25 mouse cellular contexts compared by ENCODE assay signal in genomic region chr6:135124755-135125380, GRCm38 (mm10). TPM values are rescaled to one million over a fixed set of nuclear protein-coding genes. Genes with fewer than 3 reads are reported as not detected.
DNase-seq lines count a peak whose midpoint lies in the region; TF ChIP-seq lines count a peak whose summit lies in the region.
"Had no signal": no experiment of that assay in that cellular context is flagged by ENCODE, and none has a peak within 500 bp of the region (broad histone marks: within the 10 kb centered on the region; RNA-seq: fewer than 3 reads in every experiment).

No protein-coding gene starts in this region.

- DNase-seq in heart, adult 11 months, result peak; percentile 68
- DNase-seq in heart, postnatal 14 days, result no peak
- DNase-seq in brain, adult 2 months (ENCODE audit: low read depth, low spot score), result peak; percentile 30
- DNase-seq in brain, embryonic 14.5 days (ENCODE audit: low read depth), result peak; percentile 18
- DNase-seq in retina, postnatal 1 day, result peak; percentile 49
- no peak for DNase-seq in cerebellum, postnatal 25 days
- DNase-seq: adrenal gland, adult 2 months; adrenal gland, postnatal 36 days; cerebellum, adult 11-12 months; cerebellum, adult 9-10 months; cerebellum, postnatal 36 days; heart, adult 2 months had no signal

- intact Hi-C loops in heart, postnatal 14 days (cut with DNase I), result no loop called here

- TF ChIP-seq CTCF in brain, embryonic 14.5 days (IDR thresholded peaks at IDR 0.05; ENCODE audit: borderline replicate concordance, extremely low read depth, insufficient read depth, insufficient read length), result no peak

- no peak for TF ChIP-seq POLR2A in brain, embryonic 14.5 days (IDR thresholded peaks at IDR 0.05; ENCODE audit: borderline replicate concordance, extremely low read depth, insufficient read depth, insufficient read length, poor library complexity, severe bottlenecking)

RNA-seq across cellular contexts. Expression of gene Gprc5d, which starts 6.8 kb away (rescaled TPM):
- not detected for total RNA-seq in heart, postnatal 14 days (2021)
- polyA plus RNA-seq in brain, embryonic 14.5 days (2012; rRNA removed), result 0.08 TPM in 1 of 2 replicates, not detected in the other
- total RNA-seq: adrenal gland, adult 2 months; adrenal gland, postnatal 36 days; ES-E14; gastrocnemius, adult 8-10 months; gastrocnemius, postnatal 4 days; heart, adult 2 months; heart, postnatal 25 days had no signal
- polyA plus RNA-seq: adrenal gland, adult 2 months; embryonic facial prominence, embryonic 11.5 days; forebrain, embryonic 11.5 days; forebrain, embryonic 16.5 days; heart, adult 2 months; heart, embryonic 11.5 days; heart, embryonic 15.5 days; hindbrain, embryonic 12.5 days; hindbrain, embryonic 16.5 days; inflammation-experienced regulatory T-cells, adult 6 months; intestine, postnatal 0 days had no signal

RNA-seq across cellular contexts. Expression of gene Gprc5a, which starts 59.4 kb away (rescaled TPM):
- total RNA-seq in heart, postnatal 14 days (2021), result 1 to 10 TPM; 2.8 to 2.9 TPM
- polyA plus RNA-seq in brain, embryonic 14.5 days (2012; rRNA removed), result 0.18 and 0.48 TPM in 2 replicates

Comparison
In these comparisons a context has a peak if more than half of its experiments do, and no peak if none do; other contexts are left out.
1. DNase-seq: peak in heart, adult 11 months (single experiment), brain, adult 2 months (single experiment), brain, embryonic 14.5 days (single experiment) and retina, postnatal 1 day (single experiment); none in heart, postnatal 14 days (0 of 2) and cerebellum, postnatal 25 days (0 of 2).